Mouse (Mus musculus) kidney, embryonic 14.5 days (tissue): ENCODE data around the gene Ndufb11. TPM values are rescaled to one million over a fixed set of nuclear protein-coding genes. Genes with fewer than 3 reads are reported as not detected.

ENCODE experiments used
- polyA plus RNA-seq: library from polyadenylated mRNA; unstranded; fragments of >200 nt; fragmentation: Nextera tagmentation; extraction: Ambion mirVana; gene quantifications from 2 replicates; pipeline ENCODE4 v1.2.1, GENCODE M21; 2014

Gene Ndufb11
- polyA plus RNA-seq, 1 experiment from 2014 or later: 243 TPM

Other genes starting within 250 kb of the Ndufb11 start
- 6.4 and 12.8 TPM in 2 replicates for gene Jade3, start 191.9 kb downstream of the Ndufb11 start, polyA plus RNA-seq
- 5.9 and 6.2 TPM in 2 replicates for gene Rgn, start 67.8 kb downstream of the Ndufb11 start, polyA plus RNA-seq
- 54.1 and 68.3 TPM in 2 replicates for gene Rbm10, start 116 bp downstream of the Ndufb11 start, polyA plus RNA-seq
- 118 and 194 TPM in 2 replicates for gene Uba1, start 40.7 kb upstream of the Ndufb11 start, polyA plus RNA-seq
- gene Cdk16, start 70.3 kb upstream of the Ndufb11 start, polyA plus RNA-seq: 76.7 and 80.6 TPM in 2 replicates
- 22.7 and 39.7 TPM in 2 replicates for gene Usp11, start 86.3 kb upstream of the Ndufb11 start, polyA plus RNA-seq
- gene Araf, start 180.2 kb upstream of the Ndufb11 start, polyA plus RNA-seq: 94.0 and 103 TPM in 2 replicates